Mouse (Mus musculus) limb, embryonic 15.5 days (tissue): Measurements from ENCODE around the gene Sgsh. TPM values are rescaled to one million over a fixed set of nuclear protein-coding genes. Genes with fewer than 3 reads are reported as not detected.

Experiments used
- ATAC-seq: fragments of 200-750 bp; cut with Nextera tagmentation; 2 replicates; pipeline ENCODE4 v1.8.0; 2017; ENCODE audit warnings: low read depth, moderate TSS enrichment; ENCODE audit not compliant: insufficient number of reproducible peaks, low FRiP score, low TSS enrichment
- H3K27ac ChIP-seq: fragments of 300-500 bp; sonication (generic); 2 replicates; pipeline ENCODE4 v1.5.1; 2015; ENCODE audit warnings: moderate library complexity, mild to moderate bottlenecking, inconsistent platforms
- H3K27me3 ChIP-seq: fragments of 300-500 bp; sonication (generic); 2 replicates; pipeline ENCODE4 v1.6.1; 2015; ENCODE audit warnings: inconsistent platforms
- H3K36me3 ChIP-seq: fragments of 300-500 bp; sonication (generic); 2 replicates; pipeline ENCODE4 v1.6.1; 2015; ENCODE audit warnings: inconsistent platforms
- H3K4me1 ChIP-seq: fragments of 300-500 bp; sonication (generic); 2 replicates; pipeline ENCODE4 v1.6.1; 2015; ENCODE audit warnings: inconsistent platforms
- H3K4me2 ChIP-seq: fragments of 300-500 bp; sonication (generic); 2 replicates; pipeline ENCODE4 v1.6.1; 2015; ENCODE audit warnings: mild to moderate bottlenecking, inconsistent platforms
- H3K4me3 ChIP-seq: fragments of 300-500 bp; sonication (generic); 2 replicates; pipeline ENCODE4 v1.5.1; 2015; ENCODE audit warnings: mild to moderate bottlenecking, inconsistent platforms
- H3K9ac ChIP-seq: fragments of 300-500 bp; sonication (generic); 2 replicates; pipeline ENCODE4 v1.6.1; 2015; ENCODE audit warnings: inconsistent platforms
- H3K9me3 ChIP-seq: fragments of 300-500 bp; sonication (generic); 2 replicates; pipeline ENCODE4 v1.6.1; 2016; ENCODE audit warnings: inconsistent platforms
- WGBS: fragments of 180-500 bp; shearing (Covaris S2); methylation state at CpG from one replicate; pipeline ENCODE4 v1.1.7; 2015; 5-methylcytosine and 5-hydroxymethylcytosine counted together
- polyA plus RNA-seq: library from polyadenylated mRNA; unstranded; fragments of >200 nt; fragmentation: Nextera tagmentation; extraction: Ambion mirVana; gene quantifications from 2 replicates; pipeline ENCODE4 v1.2.1, GENCODE M21; 2015

Sgsh gene
- 6.9 and 8.0 TPM in 2 replicates for polyA plus RNA-seq

DNA sequence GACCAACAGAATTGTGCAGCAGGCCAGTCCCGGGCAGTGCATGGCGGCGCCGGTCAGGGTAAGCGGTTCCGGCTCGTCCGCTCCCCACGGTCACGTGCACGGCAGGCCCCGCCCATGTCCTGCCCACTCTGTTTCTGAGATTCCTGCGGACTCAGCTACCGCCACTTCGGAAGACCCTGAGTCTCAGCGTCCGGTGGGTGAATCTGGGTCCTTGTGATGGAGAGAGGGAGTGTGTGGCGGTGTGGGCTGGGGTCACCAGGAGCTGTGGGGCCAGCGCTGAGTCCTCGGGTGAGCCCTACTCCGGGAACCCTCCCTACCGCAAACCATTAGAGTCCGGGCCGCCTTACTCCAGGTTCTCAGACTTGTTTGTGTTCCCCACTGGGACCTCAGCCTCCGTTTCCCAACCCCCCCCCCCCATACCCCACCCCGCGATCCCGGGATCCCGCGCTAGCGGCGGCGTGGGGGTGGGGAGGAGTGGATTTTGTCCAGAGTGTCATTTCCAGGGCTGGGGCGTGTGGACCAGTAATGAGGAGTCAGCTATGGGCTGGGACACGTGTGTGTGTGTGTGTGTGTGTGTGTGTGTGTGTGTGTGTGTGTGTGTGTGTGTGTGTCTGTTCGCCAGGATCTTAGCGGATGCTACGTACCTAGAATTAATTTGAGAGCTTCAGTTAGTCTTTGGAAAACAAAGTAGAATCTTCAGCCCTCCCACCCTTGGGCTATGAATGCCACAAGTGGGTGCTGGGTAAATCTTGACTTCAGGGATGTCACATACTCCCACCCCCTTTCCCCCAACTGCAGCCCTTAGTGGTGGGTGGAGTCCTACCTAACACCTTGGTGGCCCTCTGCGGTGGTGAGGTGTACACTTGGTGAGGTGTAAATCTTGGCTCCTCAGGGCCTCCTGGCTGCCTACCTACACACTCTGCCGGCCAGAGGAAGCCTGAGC lies at the start of gene Sgsh, which contains the start of gene Slc26a11:
TSS of gene Sgsh (minus strand) at position 94 of the 943 bp plus-strand sequence.
TSS of gene Slc26a11 (plus strand) at position 115 of the 943 bp plus-strand sequence.
- WGBS: under 1% methylated on average over 39 of the region's 40 CpGs
- Histone ChIP-seq H3K4me2 (peak within 1 kb of the TSS; percentile 91), H3K36me3 (peaks cover 18% of the 10 kb centered on the region; the same call in 1 of the 2 replicates), H3K9ac (peak within 1 kb of the TSS; percentile 72), H3K4me3 (peak within 1 kb of the TSS; percentile 60), H3K9me3 (no peaks in the 10 kb centered on the region), H3K27ac (peak within 1 kb of the TSS; percentile 68), H3K4me1 (peaks cover 19% of the 10 kb centered on the region), H3K27me3 (no peaks in the 10 kb centered on the region)
- ATAC-seq: peak; percentile 90

DNA sequence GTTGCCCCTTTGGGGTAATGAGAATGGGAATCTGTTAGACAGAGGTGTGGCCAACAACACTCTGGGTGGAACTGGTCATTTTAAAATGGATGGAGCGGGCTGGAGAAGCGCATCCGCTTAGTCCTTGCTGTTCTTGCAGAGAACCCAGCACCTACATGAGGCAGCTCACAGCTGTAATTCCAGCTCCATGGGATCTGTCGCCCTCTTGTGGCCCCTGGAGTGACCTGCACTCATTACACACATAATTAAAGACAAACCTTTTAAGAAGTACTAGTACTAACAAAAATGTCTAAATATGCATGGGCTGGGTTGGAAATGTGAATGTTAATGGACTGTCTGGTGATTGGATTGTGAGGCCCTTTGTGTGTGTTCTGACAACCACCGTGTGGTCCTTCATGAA lies 49.3 kb upstream of the Sgsh start:
- H3K9ac ChIP-seq: no peak overlapping the region
- no peaks in the 10 kb centered on the region for H3K9me3 ChIP-seq
- H3K4me3 ChIP-seq: no peak overlapping the region
- H3K36me3 ChIP-seq: peaks cover 4% of the 10 kb centered on the region
- 64% methylated on average over 5 of the region's 5 CpGs for WGBS
- no peak overlapping the region for H3K27ac ChIP-seq
- no peaks in the 10 kb centered on the region for H3K27me3 ChIP-seq
- 0 out of 2 replicates have a peak, but pooled peaks cover 5% of the 10 kb centered on the region for H3K4me1 ChIP-seq
- ATAC-seq: no peak
- H3K4me2 ChIP-seq: no peak overlapping the region

DNA sequence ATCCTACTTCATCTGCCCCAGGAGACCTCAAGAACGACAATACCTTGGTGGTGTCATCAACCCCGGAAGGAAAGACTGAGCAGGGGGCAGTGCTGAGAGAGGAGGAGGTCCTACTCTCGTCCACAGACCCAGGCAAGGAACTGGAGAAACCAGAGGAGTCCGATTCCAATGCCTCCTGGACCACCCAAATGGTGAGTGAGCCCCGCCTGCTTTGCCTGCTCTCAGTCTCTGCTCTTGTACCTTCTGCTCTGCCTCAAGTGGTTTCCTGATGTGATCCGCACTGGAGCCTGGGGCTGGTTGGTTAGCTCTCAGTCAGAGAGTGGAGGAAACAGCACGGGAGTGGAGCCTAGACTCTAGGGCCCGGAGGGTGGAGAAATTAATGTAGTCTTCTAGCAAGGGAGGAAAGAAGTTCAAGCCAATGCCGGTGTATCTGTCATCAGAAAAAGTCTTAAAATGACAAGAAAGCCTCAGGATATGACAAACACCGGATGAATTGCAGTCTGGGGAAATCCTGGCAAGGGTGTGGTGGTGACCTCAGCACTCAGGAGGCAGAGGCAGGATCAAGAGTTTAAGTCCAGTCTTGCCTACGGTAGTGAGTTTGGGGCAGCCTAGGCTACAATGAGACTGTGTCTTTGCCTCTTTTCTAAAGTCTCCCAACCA lies 47.3 kb upstream of the Sgsh start:
- WGBS: 46% methylated on average over 11 of the region's 11 CpGs
- H3K4me1 ChIP-seq: 0 out of 2 replicates have a peak, but pooled peaks cover 5% of the 10 kb centered on the region

DNA sequence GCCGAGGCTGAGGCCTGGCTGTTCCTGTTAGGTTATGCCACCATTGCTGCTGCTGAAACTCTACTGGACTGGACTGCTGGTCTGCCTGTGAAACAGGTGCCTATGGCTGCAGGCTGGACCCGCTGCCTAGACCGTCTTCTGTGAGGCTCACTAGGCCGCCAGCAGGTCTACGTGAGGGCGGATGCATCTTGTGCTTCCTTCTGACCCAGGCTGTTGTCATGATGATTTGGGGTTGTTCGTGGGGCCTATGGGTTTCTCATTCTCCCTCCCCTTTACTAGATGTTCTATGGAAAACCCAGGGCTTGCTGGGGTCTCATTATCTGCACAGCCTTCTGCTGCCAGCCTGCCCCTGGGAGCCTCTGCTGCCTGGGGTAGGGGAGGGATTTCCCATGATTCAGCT lies 41.1 kb upstream of the Sgsh start:
- Histone ChIP-seq H3K4me2 (no peak overlapping the region), H3K27me3 (peaks cover 28% of the 10 kb centered on the region), H3K36me3 (no peaks in the 10 kb centered on the region), H3K9ac (no peak overlapping the region), H3K4me1 (peaks cover 23% of the 10 kb centered on the region), H3K27ac (no peak overlapping the region), H3K4me3 (no peak overlapping the region), H3K9me3 (no peaks in the 10 kb centered on the region)
- ATAC-seq: no peak
- 78% methylated on average over 7 of the region's 7 CpGs for WGBS

More for the DNA sequence above, 47.3 kb upstream of the Sgsh start:
- H3K4me3 ChIP-seq: no peak overlapping the region
- H3K27me3 ChIP-seq: no peaks in the 10 kb centered on the region
- ATAC-seq: no peak
- no peak overlapping the region for H3K9ac ChIP-seq
- H3K27ac ChIP-seq: no peak overlapping the region
- no peak overlapping the region for H3K4me2 ChIP-seq
- no peaks in the 10 kb centered on the region for H3K9me3 ChIP-seq
- no peaks in the 10 kb centered on the region; the same call in 1 of the 2 replicates for H3K36me3 ChIP-seq

DNA sequence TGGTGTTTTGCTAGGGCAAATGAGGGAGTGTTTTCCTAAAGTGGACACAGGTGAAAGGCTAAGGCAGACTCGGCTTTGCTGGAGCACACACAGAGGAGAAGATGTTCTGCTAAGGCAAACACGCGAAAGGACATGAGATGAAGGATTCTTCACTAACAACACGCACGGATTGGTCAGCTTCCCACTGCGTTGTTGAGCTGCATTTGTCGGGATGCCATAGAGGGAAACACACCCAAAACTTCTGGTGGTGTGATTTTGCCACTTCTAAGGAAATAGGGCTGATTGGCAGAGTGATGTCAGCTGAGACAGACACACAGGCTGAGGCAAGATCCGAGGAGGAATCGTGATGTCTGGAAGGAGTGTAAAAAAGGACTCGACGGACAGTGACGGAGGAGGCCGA lies 40.6 kb upstream of the Sgsh start:
- 34% methylated on average over 13 of the region's 13 CpGs for WGBS
- Histone ChIP-seq H3K36me3 (no peaks in the 10 kb centered on the region), H3K27ac (no peak overlapping the region), H3K4me1 (peaks cover 27% of the 10 kb centered on the region), H3K4me3 (no peak overlapping the region), H3K9ac (no peak overlapping the region), H3K27me3 (peaks cover 31% of the 10 kb centered on the region), H3K4me2 (no peak overlapping the region), H3K9me3 (no peaks in the 10 kb centered on the region)
- ATAC-seq: no peak

DNA sequence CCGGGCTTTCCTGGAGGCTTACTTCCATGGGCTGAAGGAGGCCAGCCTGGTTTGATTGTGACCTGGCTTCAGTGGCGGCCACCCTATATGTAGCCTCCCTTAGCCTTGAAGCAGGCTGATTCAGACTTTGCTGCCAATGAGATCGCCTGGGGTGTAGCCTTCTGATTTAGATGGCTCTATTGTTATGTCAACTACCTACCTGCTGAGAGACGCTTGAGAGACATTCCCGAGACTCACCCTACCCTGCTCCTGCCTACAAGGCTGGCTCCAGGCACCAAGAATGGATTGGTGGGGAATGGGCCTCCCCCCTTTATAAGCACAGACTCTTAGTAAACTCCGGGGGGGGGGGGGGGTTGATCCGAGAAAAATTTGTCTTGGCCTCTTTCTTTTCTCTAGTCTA lies 40.1 kb upstream of the Sgsh start:
- no peak overlapping the region for H3K4me3 ChIP-seq
- H3K9me3 ChIP-seq: no peaks in the 10 kb centered on the region
- no peak overlapping the region for H3K9ac ChIP-seq
- H3K27ac ChIP-seq: no peak overlapping the region
- WGBS: 30% methylated on average over 7 of the region's 7 CpGs
- no peak for ATAC-seq
- H3K36me3 ChIP-seq: no peaks in the 10 kb centered on the region
- H3K4me2 ChIP-seq: no peak overlapping the region
- H3K27me3 ChIP-seq: peaks cover 34% of the 10 kb centered on the region
- peaks cover 30% of the 10 kb centered on the region for H3K4me1 ChIP-seq

DNA sequence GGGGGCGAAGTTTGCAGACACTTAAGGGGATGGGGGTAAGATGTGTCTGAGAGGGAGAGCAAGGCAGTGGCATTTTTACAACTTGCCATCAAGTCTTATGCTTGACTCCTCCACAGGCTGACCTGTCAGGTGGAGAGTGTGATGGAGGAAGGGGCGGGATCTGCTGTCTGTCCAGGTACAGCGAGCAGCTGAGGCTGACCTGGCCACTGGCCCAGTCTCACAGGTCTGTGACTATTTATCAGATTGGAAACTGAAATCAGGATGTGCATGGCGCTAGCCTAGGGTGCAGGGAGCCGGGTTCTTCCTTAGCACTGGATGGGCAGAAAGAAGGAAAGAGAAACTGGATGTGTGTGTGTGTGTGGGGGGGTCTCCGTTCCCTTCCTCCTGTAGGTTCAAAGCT lies 38.9 kb upstream of the Sgsh start:
- peaks cover 39% of the 10 kb centered on the region for H3K4me1 ChIP-seq
- 67% methylated on average over 6 of the region's 6 CpGs for WGBS
- H3K27ac ChIP-seq: no peak overlapping the region
- H3K36me3 ChIP-seq: no peaks in the 10 kb centered on the region
- H3K4me2 ChIP-seq: 0 out of 2 replicates have a peak overlapping the region, but pooled peaks have one; percentile 0
- no peak for ATAC-seq
- H3K9ac ChIP-seq: no peak overlapping the region
- H3K4me3 ChIP-seq: peak overlapping the region; percentile 55; the same call in 1 of the 2 replicates
- H3K27me3 ChIP-seq: peaks cover 42% of the 10 kb centered on the region
- no peaks in the 10 kb centered on the region for H3K9me3 ChIP-seq

DNA sequence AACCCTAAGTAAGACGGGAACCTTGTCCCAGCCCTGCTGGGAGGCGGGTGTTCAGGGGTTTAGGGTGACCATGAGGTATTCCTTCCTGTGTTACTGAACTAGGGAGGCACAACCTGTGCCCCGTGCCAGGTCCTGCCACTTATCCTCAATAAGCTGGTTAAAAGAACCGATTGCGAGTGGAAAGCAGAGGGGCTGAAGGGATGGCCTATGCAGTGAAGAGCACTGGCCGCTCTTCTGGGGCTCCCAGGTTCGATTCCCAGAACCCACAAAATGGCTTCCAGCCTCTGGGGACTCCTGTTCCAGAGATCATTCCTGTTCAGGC lies 38.1 kb upstream of the Sgsh start:
- peak overlapping the region; percentile 55 for H3K4me3 ChIP-seq
- no peaks in the 10 kb centered on the region for H3K36me3 ChIP-seq
- H3K27me3 ChIP-seq: peaks cover 49% of the 10 kb centered on the region
- peak overlapping the region; percentile 70; the same call in 1 of the 2 replicates for H3K27ac ChIP-seq
- peak overlapping the region; percentile 84 for H3K4me2 ChIP-seq
- WGBS: 26% methylated on average over 7 of the region's 7 CpGs
- peaks cover 39% of the 10 kb centered on the region for H3K4me1 ChIP-seq
- no peaks in the 10 kb centered on the region for H3K9me3 ChIP-seq
- peak overlapping the region; percentile 49 for H3K9ac ChIP-seq
- ATAC-seq: no peak

DNA sequence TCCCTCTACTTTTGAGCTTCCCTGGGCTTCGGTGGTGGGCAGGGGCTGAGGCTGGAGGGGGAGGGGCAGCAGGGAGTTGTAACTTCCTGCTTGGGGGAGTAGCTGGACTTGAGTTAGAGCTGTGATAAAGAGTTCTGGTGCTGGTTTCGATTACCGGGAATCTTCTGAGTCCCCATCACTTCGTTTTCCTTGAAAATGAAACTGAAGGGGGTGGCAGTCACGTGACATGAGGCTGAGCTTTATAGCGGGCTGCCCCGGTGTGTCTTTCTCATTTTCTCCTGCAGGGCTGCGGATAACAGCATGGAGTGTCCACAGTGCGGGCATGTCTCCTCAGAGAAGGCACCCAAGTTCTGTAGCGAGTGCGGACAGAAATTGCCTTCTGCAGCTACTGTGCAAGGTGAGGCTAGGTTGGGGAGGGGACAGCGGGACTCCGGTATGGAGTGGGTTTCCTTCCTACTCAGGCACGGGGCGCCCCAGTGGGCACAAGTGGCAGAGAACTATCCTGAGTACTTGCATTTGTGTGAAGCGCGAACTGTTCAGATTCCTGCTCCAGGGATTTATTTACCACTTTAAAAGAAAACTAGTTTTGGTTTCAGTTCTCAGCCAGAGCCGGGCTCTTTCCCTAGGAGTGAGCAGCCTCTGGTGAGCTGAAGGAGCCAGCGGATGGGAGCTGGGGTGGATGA lies 37.6 kb upstream of the Sgsh start, which contains the start of gene Rnf213:
TSS of gene Rnf213 (plus strand) at position 301 of the 683 bp plus-strand sequence.
- peak within 1 kb of the TSS; percentile 49 for H3K9ac ChIP-seq
- no peaks in the 10 kb centered on the region for H3K36me3 ChIP-seq
- peak within 1 kb of the TSS; percentile 70 for H3K27ac ChIP-seq
- H3K27me3 ChIP-seq: peaks cover 53% of the 10 kb centered on the region
- under 1% methylated on average over 19 of the region's 19 CpGs for WGBS
- no peak for ATAC-seq
- peak within 1 kb of the TSS; percentile 84 for H3K4me2 ChIP-seq
- peaks cover 39% of the 10 kb centered on the region for H3K4me1 ChIP-seq
- H3K9me3 ChIP-seq: no peaks in the 10 kb centered on the region
- H3K4me3 ChIP-seq: peak within 1 kb of the TSS; percentile 55

DNA sequence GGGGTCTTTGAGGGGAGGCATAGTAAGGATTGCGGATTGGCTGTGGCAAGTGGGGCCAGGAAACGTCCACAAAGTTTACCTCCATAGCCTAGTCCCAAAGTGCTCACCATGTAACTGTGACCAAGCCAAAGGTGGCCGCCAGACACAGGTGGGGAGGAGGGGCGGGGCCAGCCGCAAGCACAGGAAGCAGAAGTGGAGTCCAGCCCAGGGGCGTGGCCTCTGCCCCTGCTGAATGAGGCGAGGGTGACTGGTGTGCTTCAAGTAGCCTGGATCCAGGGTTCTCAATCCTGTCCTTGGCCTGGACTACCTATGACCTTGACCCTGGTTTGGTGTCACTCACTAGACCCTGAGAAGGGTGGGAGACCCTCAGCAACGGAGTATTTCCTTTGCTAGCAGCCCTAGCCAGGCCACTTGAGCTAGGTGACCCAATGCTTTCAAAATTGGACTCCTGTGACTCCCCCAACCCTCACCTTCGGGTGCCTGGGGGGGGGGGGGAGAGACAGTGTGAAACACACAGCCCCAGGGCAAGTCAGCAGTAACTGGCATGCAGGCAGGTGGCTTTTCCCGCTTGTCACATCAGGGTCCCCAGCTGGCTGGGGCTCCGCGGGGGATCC lies 36.8 kb upstream of the Sgsh start:
- Histone ChIP-seq H3K9me3 (no peaks in the 10 kb centered on the region), H3K36me3 (no peaks in the 10 kb centered on the region), H3K27me3 (peaks cover 58% of the 10 kb centered on the region), H3K4me2 (peak overlapping the region; percentile 84), H3K4me3 (peak overlapping the region; percentile 55), H3K27ac (no peak overlapping the region), H3K9ac (no peak overlapping the region), H3K4me1 (peaks cover 39% of the 10 kb centered on the region)
- ATAC-seq: no peak
- WGBS: 14% methylated on average over 12 of the region's 12 CpGs

DNA sequence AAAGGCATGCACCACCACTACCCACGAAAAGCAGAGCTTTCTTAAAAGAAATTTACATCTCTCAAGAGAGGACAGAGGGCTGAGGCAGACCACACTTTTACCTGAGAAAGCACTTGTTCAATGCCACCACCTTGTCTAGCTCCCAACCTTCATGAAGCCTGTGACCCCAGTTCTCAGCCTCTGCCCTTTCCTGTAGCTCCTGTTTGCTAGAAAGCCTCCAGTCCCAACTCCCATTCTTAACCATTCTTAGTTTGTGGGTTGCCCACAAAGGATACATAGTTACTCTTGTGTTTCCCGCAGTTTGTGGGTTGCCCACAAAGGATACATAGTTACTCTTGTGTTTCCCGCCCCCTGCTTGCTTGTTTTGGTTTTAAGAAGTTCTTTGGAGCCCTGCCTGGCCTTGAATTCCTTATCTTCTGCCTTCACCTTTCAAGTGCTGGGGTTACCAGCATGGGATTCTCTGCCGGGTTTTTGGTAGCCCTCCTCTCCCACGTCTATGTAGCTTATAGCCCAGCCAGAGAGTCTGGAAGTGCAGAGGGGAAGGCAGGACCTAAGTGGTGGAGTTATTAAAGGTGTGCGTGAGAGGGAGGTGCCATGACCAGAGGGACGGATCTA lies 36.2 kb upstream of the Sgsh start:
- Histone ChIP-seq H3K27ac (no peak overlapping the region), H3K9ac (no peak overlapping the region), H3K27me3 (peaks cover 58% of the 10 kb centered on the region), H3K4me2 (peak overlapping the region; percentile 96; the same call in 1 of the 2 replicates), H3K9me3 (no peaks in the 10 kb centered on the region), H3K4me1 (peaks cover 39% of the 10 kb centered on the region), H3K36me3 (no peaks in the 10 kb centered on the region), H3K4me3 (peak overlapping the region; percentile 68; the same call in 1 of the 2 replicates)
- no peak for ATAC-seq
- 34% methylated on average over 7 of the region's 7 CpGs for WGBS
